Mouse (Mus musculus) ovary, postnatal 14 days (tissue): ENCODE results near the gene Ank3.

Source experiments
- DNase-seq: peaks from one replicate; pipeline ENCODE4 v3.0.0; 2022; ENCODE audit warnings: low spot score

Gene Ank3

DNA sequence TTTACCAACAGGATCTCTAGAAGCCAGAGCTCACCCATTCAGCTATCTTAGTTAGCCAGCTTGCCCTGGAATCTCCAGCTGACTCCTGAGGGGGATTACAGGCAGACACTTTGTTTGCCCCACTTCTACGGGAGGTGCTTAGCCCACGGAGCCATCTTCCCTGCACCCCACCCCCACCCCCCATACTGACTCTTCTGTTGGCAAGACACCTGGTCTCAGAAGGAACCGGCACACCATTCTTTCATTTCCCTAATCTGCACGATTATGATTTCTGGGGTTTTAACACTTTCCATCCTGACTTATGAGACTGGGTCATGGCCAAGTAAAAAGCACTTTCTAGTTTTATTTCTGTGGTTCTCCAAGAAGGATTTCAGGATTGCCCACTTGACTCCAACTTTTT lies 268.9 kb downstream of the Ank3 start:
- DNase-seq, result no peak

GRCm38 (mm10) chr10:69670496-69670895 lies 271.9 kb downstream of the Ank3 start:
- DNase-seq, result no peak

- DNase-seq, result no peak
Measured at GRCm38 (mm10) chr10:69670959-69671358, 272.4 kb downstream of the Ank3 start.

GRCm38 (mm10) chr10:69671505-69671904 lies 272.9 kb downstream of the Ank3 start:
- DNase-seq, result no peak

GRCm38 (mm10) chr10:69672545-69672944 lies 274.0 kb downstream of the Ank3 start:
- DNase-seq, result no peak

- DNase-seq, result no peak
Measured at GRCm38 (mm10) chr10:69678230-69678629, 279.7 kb downstream of the Ank3 start.

DNA sequence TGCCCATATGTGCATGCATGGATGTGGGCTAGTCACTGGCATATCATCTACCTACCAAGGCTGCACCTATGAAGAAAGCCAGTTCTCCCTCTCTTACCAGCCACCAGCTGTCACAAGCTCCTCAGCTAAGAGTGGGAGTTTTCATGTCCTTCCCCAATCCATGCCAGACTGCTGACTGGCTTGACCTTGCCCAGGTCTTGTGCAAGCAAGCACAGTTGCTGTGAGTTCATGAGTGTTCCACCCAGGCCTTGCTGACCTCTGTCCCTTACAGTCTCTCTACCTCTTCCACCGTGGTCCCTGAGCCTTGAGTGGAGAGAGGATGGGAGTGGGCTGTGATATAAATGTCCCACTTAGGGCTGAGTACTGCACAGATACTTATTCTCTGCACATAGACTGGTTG lies 287.8 kb downstream of the Ank3 start:
- no peak for DNase-seq

DNA sequence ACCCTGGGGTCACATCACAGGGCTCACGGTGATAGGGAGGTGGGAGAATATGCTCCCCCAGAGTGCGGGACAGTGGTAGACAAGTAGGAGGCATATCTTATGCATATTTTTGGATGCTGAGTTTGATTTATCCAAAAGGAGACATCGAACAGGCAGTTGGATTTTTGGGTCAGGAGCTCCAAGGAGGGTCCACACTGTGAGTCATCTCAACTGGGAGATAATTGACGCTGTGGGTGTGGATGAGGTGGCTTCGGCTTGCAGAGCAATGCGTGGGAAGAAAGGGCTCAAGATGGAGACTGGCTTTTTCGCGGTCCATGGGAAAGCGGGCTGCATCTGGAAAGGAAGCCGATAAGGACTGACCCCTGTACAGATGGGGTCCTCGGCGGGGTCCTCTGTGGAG lies 290.5 kb downstream of the Ank3 start:
- DNase-seq, result no peak

- no peak for DNase-seq
Measured at GRCm38 (mm10) chr10:69690131-69690960, 291.8 kb downstream of the Ank3 start.

- no peak for DNase-seq
Measured at GRCm38 (mm10) chr10:69690961-69691451, 292.4 kb downstream of the Ank3 start.

- DNase-seq, result no peak
Measured at GRCm38 (mm10) chr10:69696019-69696418, 297.4 kb downstream of the Ank3 start.

DNA sequence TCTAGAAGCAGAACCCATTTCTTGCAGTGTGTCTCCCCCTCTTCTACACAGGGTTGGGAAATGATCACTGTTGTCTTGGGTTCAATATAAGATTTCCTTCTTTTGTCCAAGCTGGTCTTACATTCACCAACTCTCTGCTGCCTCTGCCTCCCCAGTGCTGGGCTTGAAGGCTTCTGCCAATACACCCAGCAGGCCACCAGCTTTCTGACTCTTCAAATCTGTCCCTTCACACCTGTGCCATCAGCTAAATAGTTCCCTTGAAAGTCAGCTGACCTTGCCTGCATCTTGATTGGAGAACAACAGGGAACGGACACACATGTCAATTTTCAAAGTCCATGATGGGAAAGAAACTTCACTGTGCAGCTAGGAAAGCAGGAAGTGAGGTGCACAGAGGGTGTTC lies 300.1 kb downstream of the Ank3 start:
- DNase-seq, result no peak

- DNase-seq, result no peak
Measured at GRCm38 (mm10) chr10:69701226-69701625, 302.7 kb downstream of the Ank3 start.

GRCm38 (mm10) chr10:69705806-69706768 lies 307.5 kb downstream of the Ank3 start:
- no peak for DNase-seq

GRCm38 (mm10) chr10:69706851-69707788 lies 308.5 kb downstream of the Ank3 start:
- no peak for DNase-seq

DNA sequence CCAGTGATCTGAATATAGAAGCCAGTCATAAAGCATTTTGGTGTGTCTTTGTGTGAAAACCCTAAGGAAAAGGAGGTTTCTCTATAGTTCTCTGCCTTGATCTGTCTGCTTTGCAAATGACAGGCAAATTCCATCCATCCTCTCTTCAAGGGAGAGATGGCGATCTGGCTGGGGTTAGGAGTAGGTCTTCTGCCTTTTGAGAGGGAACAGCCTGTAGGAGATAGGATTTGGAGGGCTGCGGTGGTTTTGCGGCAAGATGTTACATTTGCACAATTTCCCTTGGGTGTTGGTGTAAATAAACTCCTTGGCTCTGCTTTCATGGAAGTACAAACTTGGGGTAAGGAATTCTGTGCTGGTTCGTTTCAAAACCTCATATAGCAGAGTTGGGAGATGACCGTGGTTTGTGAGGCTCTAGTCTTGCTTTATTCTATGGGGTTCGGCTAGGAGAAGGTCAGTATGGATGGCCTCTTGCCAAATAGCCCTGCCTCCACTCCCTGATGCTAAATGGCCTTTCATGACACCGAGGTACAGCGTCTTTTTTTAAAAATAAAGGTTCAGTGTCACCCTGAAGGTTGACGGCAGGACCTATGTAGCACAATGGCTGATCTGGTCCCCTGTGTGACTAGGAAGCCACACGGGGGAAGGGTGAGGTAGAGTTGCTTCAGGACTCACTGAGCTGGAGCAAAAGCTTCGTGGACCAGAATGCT lies 309.4 kb downstream of the Ank3 start:
- DNase-seq, result no peak

DNA sequence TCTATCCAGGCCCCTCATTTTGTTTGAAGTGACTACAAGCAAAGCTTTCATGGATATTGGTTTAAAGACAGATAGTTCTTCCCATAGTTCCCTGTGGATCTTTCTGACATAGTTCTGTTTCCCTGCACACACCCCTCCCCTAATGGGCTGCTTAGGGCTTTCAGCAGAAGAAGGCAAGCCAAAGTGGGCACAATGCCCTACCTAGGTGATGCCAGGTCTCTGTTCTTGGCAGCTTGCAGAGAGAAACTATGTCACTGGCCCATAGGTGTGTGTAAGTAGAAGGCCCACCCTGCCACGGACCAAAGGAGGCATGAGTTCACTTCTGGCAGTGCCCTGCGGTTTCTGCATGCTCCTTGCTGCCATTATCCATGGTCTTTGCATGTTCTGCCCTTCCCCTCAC lies 311.1 kb downstream of the Ank3 start:
- no peak for DNase-seq

GRCm38 (mm10) chr10:69710802-69711201 lies 312.2 kb downstream of the Ank3 start:
- DNase-seq, result no peak

DNA sequence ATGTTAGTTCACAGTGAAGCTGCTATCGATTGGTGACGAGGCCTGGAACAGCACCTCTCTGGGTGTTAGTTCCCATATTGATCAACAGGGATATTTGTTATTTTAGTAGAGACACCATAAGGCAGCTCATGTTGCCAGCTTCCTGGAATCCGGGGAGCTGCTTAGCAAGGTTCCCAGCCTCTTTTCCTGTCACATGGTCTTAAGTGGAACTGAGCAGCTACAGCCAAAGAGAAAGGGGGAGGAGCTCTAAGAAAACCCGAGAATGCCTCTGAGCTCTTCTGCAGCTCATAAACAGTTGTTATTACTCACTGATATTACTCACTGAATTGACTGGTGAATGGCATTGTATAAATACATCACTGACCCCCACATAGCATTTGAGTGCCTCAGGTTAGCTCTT lies 318.3 kb downstream of the Ank3 start:
- no peak for DNase-seq

DNA sequence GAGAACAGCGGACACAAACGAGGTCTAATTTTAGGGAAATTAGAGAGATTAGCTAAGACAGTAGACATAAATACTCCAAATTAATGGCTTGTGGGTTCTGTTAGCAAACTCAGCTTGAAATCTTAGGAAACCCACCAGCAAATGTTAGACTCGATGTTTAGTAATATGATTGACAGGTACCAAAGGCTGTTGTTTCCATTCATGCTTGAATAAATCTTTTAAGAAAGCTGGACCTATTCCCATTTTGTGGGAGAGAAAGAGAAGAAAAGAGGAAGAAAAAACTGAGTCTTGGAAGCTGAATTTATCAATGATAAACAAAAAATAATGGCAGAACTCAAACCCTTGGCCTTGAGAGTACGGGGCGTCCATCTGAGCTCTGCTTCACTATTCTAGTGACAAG lies 320.8 kb downstream of the Ank3 start:
- DNase-seq, result no peak

DNA sequence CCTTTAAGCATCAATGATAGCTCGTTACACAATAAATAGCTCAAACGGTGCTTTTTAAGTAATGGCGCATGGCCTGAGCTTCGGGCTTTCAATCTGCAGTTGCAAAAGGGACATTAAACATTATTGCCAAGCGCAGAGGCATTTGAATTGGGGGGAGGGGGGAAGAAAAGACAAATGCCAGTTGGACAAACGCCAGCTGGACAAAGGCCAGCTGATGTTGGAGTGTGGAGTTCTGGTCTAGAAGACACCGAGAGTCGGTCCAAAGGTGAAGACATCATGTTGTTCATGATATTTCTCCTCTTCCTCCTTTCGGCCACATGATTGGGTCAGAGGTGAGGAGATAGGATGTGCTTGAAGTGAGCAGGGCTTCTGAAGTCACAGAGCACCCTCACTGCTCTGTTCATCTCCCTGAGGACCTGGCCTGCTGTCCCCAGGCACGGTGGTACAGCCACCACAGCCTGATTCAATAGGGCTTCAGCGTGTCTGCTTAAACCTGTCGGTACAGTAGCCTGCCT lies 321.4 kb downstream of the Ank3 start:
- peak; percentile 35 for DNase-seq
